Mouse (Mus musculus): Measurements from ENCODE around the gene Ly6g5c.

DNA sequence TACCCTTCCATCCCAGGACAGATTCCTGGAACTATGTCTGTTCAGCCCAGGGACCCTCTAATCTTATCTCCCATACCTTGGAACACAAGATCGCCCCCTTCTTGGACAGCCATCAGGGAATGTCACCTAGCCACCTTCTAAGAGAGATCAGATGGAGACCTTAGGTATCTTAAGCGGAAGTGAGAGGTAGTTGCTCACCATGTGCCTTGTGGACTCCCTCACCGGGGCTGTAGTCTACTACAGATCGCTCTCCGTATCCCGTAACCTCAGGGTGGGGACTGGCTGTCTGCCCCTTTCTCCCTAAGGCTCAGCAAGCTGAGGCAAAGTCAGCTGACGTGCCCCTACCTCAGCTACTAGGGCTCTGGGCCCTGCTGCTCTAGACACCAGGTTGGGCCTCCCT lies 4.0 kb upstream of the Ly6g5c start:
- TF ChIP-seq CTCF (IDR thresholded peaks at IDR 0.05; ENCODE audit: borderline replicate concordance, extremely low read depth, insufficient read depth, insufficient read length) (no peak), POLR2A (IDR thresholded peaks at IDR 0.05; ENCODE audit: borderline replicate concordance, extremely low read depth, insufficient read depth, insufficient read length, poor library complexity, severe bottlenecking) (no peak)

Data from brain, embryonic 14.5 days (tissue).